Mouse (Mus musculus) lung, postnatal 0 days (tissue): ENCODE data around the gene Exoc6.

Experiments used
- CTCF ChIP-seq: IDR thresholded peaks from 2 replicates; pipeline ENCODE4 v1.5.1; 2016; ENCODE audit warnings: antibody characterized with exemption, mild to moderate bottlenecking
- EP300 ChIP-seq: IDR thresholded peaks from 2 replicates; pipeline ENCODE4 v1.6.1; 2016; ENCODE audit warnings: antibody characterized with exemption, mild to moderate bottlenecking, control low read depth

GRCm38 (mm10) chr19:37585210-37585609, 35.0 kb downstream of the Exoc6 start:
- TF ChIP-seq CTCF (no peak), EP300 (no peak)
